Mouse (Mus musculus) neural tube, embryonic 10.5 days (tissue): ENCODE data around the gene Olfr476.
"Not testable (repeated sequence)": the region's sequence is repeated elsewhere in the genome, so short reads cannot be mapped to it uniquely, and the experiment has no call there.

ENCODE experiments used
- DNase-seq: peaks from one replicate; pipeline ENCODE4 v3.0.0-alpha.2; 2017; ENCODE audit warnings: low spot score; ENCODE audit errors: extremely low spot score

Gene Olfr476

GRCm38 (mm10) chr7:107964503-107964902, at the start of gene Olfr476:
Olfr476 (plus strand) TSS chr7:107964803.
- DNase-seq: no peak

GRCm38 (mm10) chr7:107930146-107930545, 34.5 kb upstream of the Olfr476 start, which contains the start of gene Olfr473:
Olfr473 (plus strand) TSS chr7:107930446.
- DNase-seq: no peak

- not testable (repeated sequence) for DNase-seq
Observed at GRCm38 (mm10) chr7:107952539-107952938, 12.1 kb upstream of the Olfr476 start.

DNA sequence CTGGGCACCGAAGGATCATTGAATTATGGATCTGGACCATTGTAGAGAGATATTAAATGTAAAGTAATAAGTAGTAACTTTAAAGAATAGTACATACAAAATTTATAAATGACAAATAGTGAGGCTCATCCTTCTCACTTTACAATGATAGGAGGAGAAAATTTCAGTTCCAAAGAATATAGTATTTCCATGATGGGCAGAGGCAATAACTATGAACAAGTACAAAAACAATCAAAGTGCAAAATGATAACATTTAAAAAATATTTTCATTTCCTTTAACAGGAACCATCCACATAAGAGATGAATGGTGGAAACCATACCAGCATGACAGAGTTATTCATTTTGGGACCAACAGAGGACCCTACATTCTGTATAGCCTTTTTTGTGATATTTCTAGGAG, 10.3 kb upstream of the Olfr476 start, which contains the start of gene Olfr474:
TSS of gene Olfr474 (plus strand) at position 301 of the 400 bp plus-strand sequence.
- no peak for DNase-seq

- no peak for DNase-seq
Observed at GRCm38 (mm10) chr7:107986393-107986792, 21.8 kb downstream of the Olfr476 start, which contains the start of gene Olfr477. Olfr477 (plus strand) TSS chr7:107986693.

DNA sequence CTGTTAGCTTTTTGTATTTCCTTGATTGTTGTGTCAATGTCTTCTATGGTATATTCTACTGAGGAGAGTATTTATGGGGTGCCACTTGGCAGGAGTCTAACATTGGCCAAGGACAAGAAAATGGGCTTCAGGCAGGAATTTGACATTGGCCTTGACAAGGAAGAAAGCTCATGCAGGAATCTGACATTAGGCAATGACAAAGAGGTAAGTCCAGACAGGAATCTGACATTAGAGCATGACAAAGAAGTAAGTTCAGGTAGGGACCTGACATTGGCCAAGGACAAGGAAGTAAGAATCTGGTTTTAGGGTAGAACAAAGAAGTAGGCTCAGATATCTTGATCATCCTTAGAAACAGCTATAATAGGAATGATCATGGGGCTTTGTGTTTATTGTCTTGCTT, 49.7 kb downstream of the Olfr476 start:
- DNase-seq: not testable (repeated sequence)
